Mouse (Mus musculus) megakaryocyte, embryonic 14.5 days (primary cell): ENCODE measurements at regions not wholly inside any gene's neighbourhood (a gene's known extent, or its start where the extent isn't known, plus 50 kb on each side); places are given as distances from the start of the nearest gene placed in this dataset.
A peak's percentile ranks its signal among the peaks of the same experiment; 100 is the strongest.

Experiments used
- H3K27me3 ChIP-seq: replicated peaks from 2 replicates; pipeline ENCODE3; 2012; ENCODE audit warnings: inconsistent platforms
- H3K36me3 ChIP-seq: replicated peaks from 2 replicates; pipeline ENCODE3; 2012; ENCODE audit warnings: low read length, inconsistent platforms, mixed read lengths
- H3K4me1 ChIP-seq: 2 replicates; pipeline ENCODE4 v1.6.1; 2012; ENCODE audit warnings: inconsistent platforms
- H3K4me3 ChIP-seq: replicated peaks from 2 replicates; pipeline ENCODE3; 2012; ENCODE audit warnings: moderate library complexity, mild to moderate bottlenecking, inconsistent platforms
- H3K9me3 ChIP-seq: 2 replicates; pipeline ENCODE4 v1.6.1; 2012; ENCODE audit warnings: inconsistent platforms
- FLI1 ChIP-seq: IDR thresholded peaks from 2 replicates; pipeline ENCODE4 v1.6.1; 2012; ENCODE audit warnings: low read length, inconsistent platforms, mixed read lengths
- GATA1 ChIP-seq: IDR thresholded peaks from 3 replicates; pipeline ENCODE4 v1.6.1; 2012; ENCODE audit warnings: mixed read lengths, low read length, inconsistent platforms, borderline replicate concordance

GRCm38 (mm10) chr3:78412669-78413419 is 873.5 kb downstream of the Rapgef2 start:
- H3K4me3 ChIP-seq, result no peak overlapping the region
- no peaks in the 10 kb centered on the region for H3K36me3 ChIP-seq
- TF ChIP-seq GATA1, result no peak
- H3K4me1 ChIP-seq, result no peaks in the 10 kb centered on the region
- peaks cover 8% of the 10 kb centered on the region for H3K9me3 ChIP-seq
- no peaks in the 10 kb centered on the region for H3K27me3 ChIP-seq

DNA sequence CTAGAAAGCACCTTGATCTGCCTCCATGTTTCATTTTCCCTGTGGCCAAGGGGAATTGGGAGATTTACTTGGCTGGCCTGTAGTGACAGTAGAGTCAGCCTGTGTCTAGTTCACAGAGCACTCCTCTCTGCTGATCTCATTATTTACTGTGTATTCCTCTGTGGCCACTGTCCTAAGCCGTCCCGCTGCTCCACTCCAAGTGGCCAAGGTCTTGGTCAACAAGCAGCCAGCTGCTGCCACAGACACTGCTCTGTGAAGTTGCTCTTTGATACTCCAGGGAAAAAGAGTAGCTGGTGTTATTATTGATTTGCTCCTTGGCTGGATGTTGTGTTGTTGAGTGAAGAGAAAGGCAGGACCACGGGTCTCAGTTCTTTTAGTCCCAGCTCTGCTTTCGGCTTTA is 874.9 kb downstream of the Rapgef2 start:
- Histone ChIP-seq H3K27me3 (no peaks in the 10 kb centered on the region), H3K4me1 (no peaks in the 10 kb centered on the region), H3K4me3 (no peak overlapping the region), H3K36me3 (no peaks in the 10 kb centered on the region), H3K9me3 (peaks cover 8% of the 10 kb centered on the region)
- TF ChIP-seq FLI1 (no peak), GATA1 (no peak)

DNA sequence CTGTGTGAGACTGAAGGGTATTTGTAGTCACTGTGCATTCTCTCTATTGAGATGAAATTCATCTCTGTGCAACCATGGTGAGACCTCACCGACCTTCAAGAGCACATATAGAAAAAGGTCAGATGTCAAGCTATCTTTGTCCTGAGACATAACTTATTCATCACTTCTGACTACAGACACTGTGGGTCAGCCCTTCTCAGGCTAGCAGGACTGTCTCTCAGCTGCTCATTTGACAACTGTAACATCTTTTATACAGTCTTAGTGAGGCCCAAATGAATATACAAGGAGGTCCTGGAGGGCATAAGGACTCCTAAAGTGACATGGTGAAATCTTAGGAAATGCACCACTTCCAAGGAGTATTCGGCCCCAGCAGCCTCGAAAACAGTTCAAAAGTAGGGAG is 877.1 kb downstream of the Rapgef2 start:
- Histone ChIP-seq H3K36me3 (no peaks in the 10 kb centered on the region), H3K27me3 (no peaks in the 10 kb centered on the region), H3K9me3 (peaks cover 8% of the 10 kb centered on the region), H3K4me3 (no peak overlapping the region), H3K4me1 (no peaks in the 10 kb centered on the region)
- TF ChIP-seq GATA1 (no peak), FLI1 (no peak)

DNA sequence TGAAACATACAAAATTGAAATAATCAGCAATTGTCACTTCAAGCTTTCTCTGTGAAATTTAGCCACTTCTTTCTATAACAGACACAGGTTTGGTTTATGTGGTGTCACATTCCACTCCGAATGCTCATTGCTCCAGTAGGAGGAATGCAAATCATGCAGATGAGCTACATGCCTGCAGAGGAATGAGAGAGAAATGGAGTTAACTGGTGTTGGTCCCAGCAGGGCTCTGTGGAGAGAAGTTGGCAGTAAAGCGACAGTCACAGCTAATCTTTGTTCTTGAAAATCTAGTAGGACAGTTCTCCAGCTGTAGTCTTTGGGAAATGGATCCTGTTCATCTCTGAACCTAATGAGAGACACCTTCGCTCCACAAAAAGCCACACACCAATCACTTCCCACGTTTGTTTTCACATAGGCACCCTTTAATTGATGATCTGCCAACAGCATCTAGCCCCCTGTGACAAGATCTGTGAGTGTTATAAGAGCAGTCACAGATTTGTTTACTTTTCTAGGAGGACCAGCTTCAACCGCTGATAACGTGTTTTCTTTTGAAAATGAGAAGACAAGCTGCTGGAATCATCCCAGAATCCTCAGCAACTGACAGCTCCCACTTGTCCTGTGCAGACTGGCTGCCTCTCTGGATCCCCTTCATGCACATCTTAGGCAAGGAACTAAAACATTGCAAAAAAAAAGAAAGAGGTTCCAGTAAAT is 880.4 kb downstream of the Rapgef2 start:
- no peak for TF ChIP-seq FLI1
- no peak for TF ChIP-seq GATA1
- H3K4me1 ChIP-seq, result no peaks in the 10 kb centered on the region
- H3K27me3 ChIP-seq, result no peaks in the 10 kb centered on the region
- no peak overlapping the region for H3K4me3 ChIP-seq
- H3K9me3 ChIP-seq, result peaks cover 9% of the 10 kb centered on the region
- no peaks in the 10 kb centered on the region for H3K36me3 ChIP-seq

- H3K27me3 ChIP-seq, result no peaks in the 10 kb centered on the region
- H3K9me3 ChIP-seq, result no peaks in the 10 kb centered on the region
- H3K4me3 ChIP-seq, result no peak overlapping the region
- H3K4me1 ChIP-seq, result no peaks in the 10 kb centered on the region
- no peaks in the 10 kb centered on the region for H3K36me3 ChIP-seq
- TF ChIP-seq FLI1 (no peak), GATA1 (no peak)
Measured at GRCm38 (mm10) chr3:78358377-78358776, 927.9 kb downstream of the Rapgef2 start.

DNA sequence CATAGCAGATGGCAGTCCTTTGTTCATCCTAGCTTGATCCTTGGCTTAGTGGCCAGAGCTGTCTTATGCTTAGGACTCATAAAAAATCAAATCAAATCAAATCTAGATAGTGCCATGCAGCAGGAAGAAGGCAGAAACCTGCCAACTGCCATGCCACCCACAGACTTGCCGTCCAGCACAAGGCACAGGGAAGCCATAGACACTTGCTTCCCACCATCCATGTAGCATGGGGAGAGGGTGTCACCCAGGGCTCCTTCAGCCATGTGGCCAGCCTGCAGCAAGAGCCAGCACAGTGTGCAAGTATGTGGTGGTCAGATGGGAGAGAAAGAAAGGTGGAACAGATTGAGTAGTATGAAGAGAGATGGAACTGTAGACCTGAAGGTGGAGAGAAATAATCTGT is 946.4 kb downstream of the Rapgef2 start:
- peaks cover 25% of the 10 kb centered on the region for H3K9me3 ChIP-seq
- TF ChIP-seq GATA1, result no peak
- no peak for TF ChIP-seq FLI1
- H3K4me3 ChIP-seq, result peak overlapping the region; percentile 65
- H3K4me1 ChIP-seq, result no peaks in the 10 kb centered on the region
- no peaks in the 10 kb centered on the region for H3K27me3 ChIP-seq
- no peaks in the 10 kb centered on the region for H3K36me3 ChIP-seq

- Histone ChIP-seq H3K27me3 (no peaks in the 10 kb centered on the region), H3K4me1 (no peaks in the 10 kb centered on the region), H3K36me3 (no peaks in the 10 kb centered on the region), H3K4me3 (no peak overlapping the region), H3K9me3 (no peaks in the 10 kb centered on the region)
- TF ChIP-seq FLI1 (no peak), GATA1 (no peak)
Measured at GRCm38 (mm10) chr3:78311630-78312406, 974.5 kb downstream of the Rapgef2 start.

DNA sequence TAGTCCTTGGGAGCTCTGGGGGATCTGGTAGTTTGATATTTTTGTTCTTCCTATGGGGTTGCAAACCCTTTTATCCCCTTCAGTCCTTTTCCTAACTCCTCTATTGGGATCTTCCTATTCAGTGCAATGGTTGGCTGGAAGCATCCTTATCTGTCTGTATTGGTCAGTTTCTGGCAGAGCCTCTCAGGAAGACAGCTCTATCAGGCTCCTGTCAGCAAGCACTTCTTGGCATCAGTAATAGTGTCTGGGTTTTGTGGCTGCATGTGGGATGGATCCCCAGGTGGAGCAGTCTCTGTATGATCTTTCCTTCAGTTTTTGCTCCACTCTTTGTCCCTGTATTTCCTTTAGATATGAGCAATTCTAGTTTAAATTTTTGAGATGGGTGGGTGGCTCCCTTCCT is 985.8 kb downstream of the Rapgef2 start:
- no peak for TF ChIP-seq FLI1
- no peak for TF ChIP-seq GATA1
- no peak overlapping the region for H3K4me3 ChIP-seq
- no peaks in the 10 kb centered on the region for H3K27me3 ChIP-seq
- no peaks in the 10 kb centered on the region for H3K4me1 ChIP-seq
- H3K36me3 ChIP-seq, result no peaks in the 10 kb centered on the region
- no peaks in the 10 kb centered on the region for H3K9me3 ChIP-seq

DNA sequence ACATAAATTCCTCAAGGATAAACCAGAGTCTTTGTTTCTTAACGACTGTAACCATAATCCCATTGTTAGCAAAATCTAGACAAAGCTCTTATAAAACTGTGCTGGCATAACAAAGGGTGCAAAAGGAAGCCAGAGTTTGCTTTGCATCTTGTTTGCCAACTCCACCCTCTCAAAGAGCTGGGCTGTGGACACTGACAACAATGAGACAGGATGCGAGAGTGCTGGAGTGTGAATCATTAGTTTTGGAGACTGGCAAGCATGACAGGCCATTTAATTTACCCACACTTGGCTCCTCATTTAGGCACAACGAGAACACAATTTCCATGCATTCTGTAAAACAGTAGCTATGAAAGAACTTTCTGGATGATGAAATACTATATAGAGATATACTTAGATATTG is 994.4 kb downstream of the Rapgef2 start:
- H3K4me1 ChIP-seq, result no peaks in the 10 kb centered on the region
- H3K9me3 ChIP-seq, result no peaks in the 10 kb centered on the region
- no peak overlapping the region for H3K4me3 ChIP-seq
- no peaks in the 10 kb centered on the region for H3K36me3 ChIP-seq
- no peak for TF ChIP-seq FLI1
- TF ChIP-seq GATA1, result no peak
- no peaks in the 10 kb centered on the region for H3K27me3 ChIP-seq

GRCm38 (mm10) chr3:78284071-78284470 is 1002.2 kb downstream of the Rapgef2 start:
- no peak overlapping the region for H3K4me3 ChIP-seq
- TF ChIP-seq FLI1, result no peak
- TF ChIP-seq GATA1, result no peak
- no peaks in the 10 kb centered on the region for H3K4me1 ChIP-seq
- no peaks in the 10 kb centered on the region for H3K27me3 ChIP-seq
- H3K9me3 ChIP-seq, result no peaks in the 10 kb centered on the region; the same call in 1 of the 2 replicates
- H3K36me3 ChIP-seq, result no peaks in the 10 kb centered on the region

GRCm38 (mm10) chr3:78236920-78237319 is 1049.4 kb downstream of the Rapgef2 start:
- no peaks in the 10 kb centered on the region for H3K36me3 ChIP-seq
- TF ChIP-seq FLI1 (no peak), GATA1 (no peak)
- H3K4me1 ChIP-seq, result no peaks in the 10 kb centered on the region
- no peak overlapping the region for H3K4me3 ChIP-seq
- no peaks in the 10 kb centered on the region for H3K27me3 ChIP-seq
- H3K9me3 ChIP-seq, result no peaks in the 10 kb centered on the region
